Mouse (Mus musculus) cerebellum, adult 2 months (tissue): Measurements from ENCODE around the gene Igf1r. TPM values are rescaled to one million over a fixed set of nuclear protein-coding genes. Genes with fewer than 3 reads are reported as not detected.

Experiments
- DNase-seq, 2 experiments: peaks; one replicate each; pipeline ENCODE4 v3.0.0; 2021
- H3K27ac ChIP-seq: fragments of 200-500 bp; 2 replicates; pipeline ENCODE4 v1.5.1; 2012; ENCODE audit warnings: low read length, control low read depth, inconsistent platforms; ENCODE audit not compliant: insufficient read depth
- H3K27me3 ChIP-seq: fragments of 200-500 bp; 2 replicates; pipeline ENCODE4 v1.6.1; 2012; ENCODE audit warnings: inconsistent platforms, mild to moderate bottlenecking, low read length, moderate library complexity; ENCODE audit not compliant: control insufficient read depth, insufficient read depth
- H3K4me1 ChIP-seq: fragments of 200-500 bp; 2 replicates; pipeline ENCODE4 v1.6.1; 2011; ENCODE audit warnings: low read length; ENCODE audit not compliant: control insufficient read depth, insufficient read depth
- H3K4me3 ChIP-seq: fragments of 200-500 bp; replicated peaks from 2 replicates; pipeline ENCODE3; 2011; ENCODE audit warnings: mild to moderate bottlenecking, low read depth, low read length, control low read depth; ENCODE audit not compliant: insufficient read depth
- CTCF ChIP-seq: fragments of 200-500 bp; IDR thresholded peaks from 2 replicates; pipeline ENCODE4 v1.5.1; 2011; ENCODE audit warnings: low read depth, mild to moderate bottlenecking, control low read depth, low read length, moderate library complexity, borderline replicate concordance; ENCODE audit not compliant: insufficient read depth
- POLR2A ChIP-seq: fragments of 200-500 bp; IDR thresholded peaks from 2 replicates; pipeline ENCODE4 v1.6.1; 2011; ENCODE audit warnings: low read length, control low read depth, borderline replicate concordance; ENCODE audit not compliant: insufficient read depth
- WGBS: fragments of 180-500 bp; shearing (Covaris S2); methylation state at CpG from one replicate; pipeline ENCODE4 v1.1.7; 2018; 5-methylcytosine and 5-hydroxymethylcytosine counted together
- polyA plus RNA-seq: library from polyadenylated mRNA; depleted of rRNA; stranded (reverse); fragments of >200 nt; gene quantifications from 2 replicates; pipeline ENCODE4 v1.2.3, GENCODE M21; 2012

The Igf1r gene
- polyA plus RNA-seq, 1 experiment: 20.5 TPM

DNA sequence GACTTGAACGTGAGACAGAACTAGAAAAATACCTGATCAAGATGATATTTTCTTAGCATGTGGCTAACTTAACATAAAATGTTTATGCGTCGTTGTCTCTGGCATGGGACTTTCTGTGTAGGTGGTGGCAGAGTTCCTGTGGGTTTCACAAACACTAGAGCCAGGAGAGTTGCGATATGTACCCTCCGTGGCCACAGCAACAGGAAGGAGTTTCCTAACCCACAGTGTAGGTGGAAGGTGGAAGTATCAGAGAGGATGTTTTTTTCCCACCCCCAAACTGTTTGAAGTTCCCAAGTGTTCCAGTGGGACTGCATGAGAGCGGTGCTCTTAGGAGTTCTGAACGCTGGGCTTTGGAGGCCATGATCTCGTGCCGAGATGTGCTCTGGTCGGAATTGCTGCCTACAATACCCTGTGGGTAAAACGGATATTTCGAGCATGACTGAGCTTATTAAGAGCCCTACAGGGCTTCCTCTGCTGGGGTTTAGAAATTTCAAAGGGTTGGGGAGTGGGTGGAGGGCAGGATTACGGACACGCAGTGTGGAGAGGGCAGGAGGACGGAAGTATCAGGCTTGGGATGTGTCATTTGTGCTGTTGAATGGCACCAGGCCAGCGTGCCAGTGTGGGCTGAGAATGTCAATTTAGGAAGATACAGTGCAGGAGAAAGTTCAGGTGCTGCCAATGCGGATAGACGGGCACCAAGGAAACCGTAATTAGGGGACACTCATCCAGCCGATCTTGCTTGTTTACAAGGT lies 195.8 kb downstream of the Igf1r start:
- Histone ChIP-seq H3K27ac (no peak overlapping the region), H3K27me3 (no peaks in the 10 kb centered on the region), H3K4me1 (peaks cover 19% of the 10 kb centered on the region), H3K4me3 (no peak overlapping the region)
- 31% methylated on average over 20 of the region's 20 CpGs for WGBS
- TF ChIP-seq POLR2A (no peak), CTCF (no peak)
- peak in 1 of 2 experiments; percentile 28 for DNase-seq

DNA sequence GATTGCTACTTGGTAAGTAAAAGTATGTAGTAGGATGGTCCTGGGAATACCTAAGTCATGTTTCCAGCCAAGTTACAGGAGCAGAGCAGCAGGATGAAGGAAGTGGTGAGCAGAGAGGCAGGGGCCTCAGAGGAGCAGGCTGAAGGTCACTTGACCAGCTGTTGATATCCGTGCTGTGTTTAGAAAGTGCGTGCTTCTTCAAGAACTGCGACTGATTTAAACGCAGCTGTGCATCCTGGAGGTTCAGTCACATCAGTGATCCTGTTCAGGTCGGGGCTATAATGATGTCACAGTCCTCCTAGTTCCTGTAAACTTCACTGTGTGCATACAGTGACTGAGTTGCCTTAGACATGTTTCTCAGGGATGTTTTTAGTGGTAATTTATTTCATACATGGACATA lies 199.3 kb downstream of the Igf1r start:
- no peaks in the 10 kb centered on the region for H3K27me3 ChIP-seq
- TF ChIP-seq POLR2A: no peak
- no peak for TF ChIP-seq CTCF
- H3K4me1 ChIP-seq: peaks cover 12% of the 10 kb centered on the region
- no peak overlapping the region for H3K4me3 ChIP-seq
- DNase-seq: no peak
- 77% methylated on average over 5 of the region's 5 CpGs for WGBS
- H3K27ac ChIP-seq: no peak overlapping the region

DNA sequence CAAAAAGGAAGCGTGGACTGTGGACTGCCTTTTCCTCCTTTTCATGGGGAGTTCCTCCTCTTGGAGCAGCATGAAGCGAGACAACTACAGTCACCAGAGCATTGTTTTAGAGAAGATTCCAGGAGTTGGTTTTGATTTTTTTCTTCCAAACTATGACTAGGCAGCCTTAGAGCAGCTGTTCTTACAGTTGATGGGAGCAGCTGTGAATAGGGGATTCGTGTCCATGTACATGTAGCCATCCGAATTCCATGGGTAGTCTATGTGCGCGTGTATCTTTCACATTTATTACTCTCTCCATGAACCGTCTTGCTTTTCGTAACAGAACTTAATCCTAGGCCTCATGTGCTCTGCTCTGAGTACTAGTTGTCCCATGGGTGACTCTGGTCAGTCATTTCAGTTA lies 199.8 kb downstream of the Igf1r start:
- DNase-seq: no peak
- Histone ChIP-seq H3K27ac (no peak overlapping the region), H3K4me3 (no peak overlapping the region), H3K27me3 (no peaks in the 10 kb centered on the region), H3K4me1 (peaks cover 12% of the 10 kb centered on the region)
- 95% methylated on average over 8 of the region's 8 CpGs for WGBS
- TF ChIP-seq POLR2A: no peak
- TF ChIP-seq CTCF: no peak

DNA sequence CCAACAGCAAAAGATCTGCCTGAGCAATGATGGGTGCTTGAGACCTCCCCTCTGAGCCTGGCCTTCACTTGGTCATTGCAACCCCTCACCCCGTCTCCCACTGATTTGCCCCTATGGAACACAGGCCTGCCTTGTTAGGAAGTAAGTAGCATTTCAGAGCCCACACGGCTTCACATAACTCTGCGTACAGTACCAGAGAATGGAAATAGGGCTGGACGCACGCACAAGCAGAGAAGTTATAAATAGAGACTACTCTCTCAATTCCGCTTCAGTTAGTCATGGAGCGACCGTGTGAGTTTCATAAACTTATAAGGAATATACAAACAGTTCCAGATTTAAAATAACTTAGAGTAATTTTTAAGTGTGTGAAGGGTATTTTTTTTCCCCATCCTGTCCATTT lies 200.6 kb downstream of the Igf1r start:
- TF ChIP-seq CTCF: no peak
- TF ChIP-seq POLR2A: no peak
- Histone ChIP-seq H3K27ac (no peak overlapping the region), H3K4me3 (no peak overlapping the region), H3K4me1 (peaks cover 9% of the 10 kb centered on the region), H3K27me3 (no peaks in the 10 kb centered on the region)
- no peak for DNase-seq
- 83% methylated on average over 8 of the region's 8 CpGs for WGBS

DNA sequence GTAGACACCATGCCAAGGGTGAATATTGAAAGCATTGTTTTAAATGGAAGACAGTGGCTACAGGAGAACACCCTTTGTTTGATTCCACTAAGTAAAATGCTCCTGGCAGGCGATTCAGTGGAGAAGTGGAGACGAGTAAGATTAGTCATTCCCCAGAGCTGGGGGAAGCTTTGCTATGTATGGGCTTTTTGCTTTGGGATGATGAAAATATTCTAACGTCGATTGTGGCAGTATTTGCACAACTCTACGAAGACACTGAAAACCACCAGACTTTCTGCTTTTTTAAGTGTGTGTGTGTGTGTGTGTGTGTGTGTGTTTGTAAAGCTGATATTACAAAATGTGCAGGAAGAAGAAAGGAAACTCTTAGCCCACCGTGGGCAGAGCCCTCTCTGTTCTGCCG lies 202.0 kb downstream of the Igf1r start:
- Histone ChIP-seq H3K27me3 (no peaks in the 10 kb centered on the region), H3K4me1 (no peaks in the 10 kb centered on the region; the same call in none of the 2 replicates), H3K27ac (no peak overlapping the region), H3K4me3 (no peak overlapping the region)
- WGBS: 69% methylated on average over 7 of the region's 7 CpGs
- no peak for DNase-seq
- TF ChIP-seq POLR2A (no peak), CTCF (no peak)

DNA sequence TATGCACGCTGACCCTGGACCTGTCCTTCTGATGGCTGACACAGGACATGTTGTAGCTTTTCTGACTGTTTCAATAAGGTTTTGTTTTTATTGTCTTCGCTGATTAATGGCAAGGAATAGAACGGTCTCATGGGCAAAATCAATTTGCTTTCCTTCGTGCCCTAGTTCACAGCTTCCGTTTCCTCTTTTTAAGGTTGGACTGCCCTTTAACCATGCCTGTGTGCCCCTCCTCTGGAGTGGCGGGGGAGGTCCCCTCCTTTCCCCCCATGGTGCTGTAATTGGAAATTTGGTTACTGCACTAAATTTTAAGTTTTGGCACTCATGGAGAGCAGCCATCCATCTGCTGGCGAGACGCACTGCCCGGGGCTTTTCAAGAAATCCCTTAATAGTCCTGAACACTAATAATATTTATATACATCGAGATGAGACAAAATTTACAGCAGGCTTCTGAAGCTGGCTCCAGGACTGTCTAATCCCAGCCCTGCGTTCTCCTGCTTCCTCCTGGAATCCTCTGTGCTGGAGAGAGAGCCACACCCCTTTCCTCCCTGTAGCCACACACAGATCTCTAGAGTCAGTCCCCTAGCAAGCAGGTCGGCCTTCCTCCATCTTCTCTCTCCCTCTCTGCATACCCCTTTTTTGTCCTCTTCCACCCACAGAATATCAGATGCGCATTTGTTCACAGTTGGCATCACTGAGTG lies 207.6 kb downstream of the Igf1r start:
- no peak for TF ChIP-seq CTCF
- TF ChIP-seq POLR2A: no peak
- Histone ChIP-seq H3K27ac (no peak overlapping the region), H3K4me1 (peaks cover 3% of the 10 kb centered on the region), H3K27me3 (no peaks in the 10 kb centered on the region), H3K4me3 (no peak overlapping the region)
- no peak for DNase-seq
- WGBS: 40% methylated on average over 13 of the region's 13 CpGs

DNA sequence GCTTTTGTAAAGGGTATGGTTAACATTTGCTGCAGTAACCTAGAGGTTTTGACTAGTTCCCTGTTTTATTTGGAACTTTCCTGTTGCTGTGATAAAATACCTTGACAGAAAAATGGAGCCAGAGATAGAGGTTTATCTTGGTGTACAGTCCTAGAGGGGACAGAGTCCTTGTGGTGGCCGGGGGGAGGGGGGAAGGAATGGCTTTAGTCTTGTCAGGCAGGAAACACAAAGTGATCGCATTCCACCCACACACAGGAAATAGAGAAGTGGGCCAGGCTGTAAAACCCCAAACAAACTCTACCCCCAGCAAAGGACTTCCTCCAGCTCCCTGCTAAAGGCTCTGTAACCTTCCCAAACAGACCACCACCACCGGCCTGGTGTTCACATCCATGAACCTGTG lies 211.4 kb downstream of the Igf1r start:
- H3K4me3 ChIP-seq: no peak overlapping the region
- no peak overlapping the region for H3K27ac ChIP-seq
- H3K27me3 ChIP-seq: no peaks in the 10 kb centered on the region
- TF ChIP-seq POLR2A (no peak), CTCF (no peak)
- WGBS: 95% methylated on average over 3 of the region's 3 CpGs
- H3K4me1 ChIP-seq: peaks cover 3% of the 10 kb centered on the region; the same call in 1 of the 2 replicates
- no peak for DNase-seq

DNA sequence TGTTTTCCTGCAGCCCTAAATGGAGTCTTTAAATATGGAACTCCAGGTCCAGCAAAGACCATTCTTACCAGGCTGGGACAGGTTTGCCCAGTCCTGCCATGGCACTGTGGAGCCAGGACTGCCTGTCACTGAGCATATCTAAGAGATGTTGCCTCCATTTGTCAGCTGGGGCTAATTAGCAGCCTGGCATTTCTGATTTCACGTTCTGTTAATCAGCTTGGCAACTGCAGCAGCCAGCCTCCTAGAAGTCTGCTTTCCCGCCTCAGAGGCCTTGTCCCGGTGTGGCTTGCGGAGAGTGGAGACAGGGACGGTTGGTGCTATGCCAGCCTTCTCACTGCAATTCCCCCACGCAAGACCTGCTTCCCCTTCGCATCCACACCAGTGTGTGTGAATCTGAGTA lies 220.1 kb downstream of the Igf1r start:
- TF ChIP-seq POLR2A (no peak), CTCF (no peak)
- H3K27me3 ChIP-seq: no peaks in the 10 kb centered on the region
- H3K4me1 ChIP-seq: peaks cover 2% of the 10 kb centered on the region; the same call in 1 of the 2 replicates
- no peak overlapping the region for H3K27ac ChIP-seq
- WGBS: 18% methylated on average over 7 of the region's 7 CpGs
- peak; percentile 24 to 50 for DNase-seq
- H3K4me3 ChIP-seq: no peak overlapping the region

DNA sequence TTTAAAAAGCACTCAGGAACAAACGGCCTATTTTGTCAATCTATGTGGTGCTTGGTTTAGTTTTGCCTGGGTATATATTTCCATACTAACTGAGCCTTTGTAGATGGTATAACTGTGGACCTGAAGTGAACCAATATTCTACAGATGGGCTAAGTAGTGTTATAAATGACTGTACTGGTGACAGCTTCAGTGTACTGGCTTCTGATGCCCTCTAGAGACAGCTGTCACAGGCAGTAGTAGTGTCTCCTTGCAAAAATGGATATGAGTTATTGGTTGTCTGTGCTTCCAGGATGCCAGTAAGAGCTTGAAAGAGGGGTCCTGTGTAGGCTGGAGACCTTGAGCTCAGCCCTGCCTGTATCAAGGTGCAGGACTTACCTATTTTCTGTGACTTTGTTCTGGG lies 227.0 kb downstream of the Igf1r start:
- 93% methylated on average over 1 of the region's 1 CpGs for WGBS
- TF ChIP-seq CTCF (no peak), POLR2A (no peak)
- no peak for DNase-seq

More for the DNA sequence above, 227.0 kb downstream of the Igf1r start:
- no peak overlapping the region for H3K27ac ChIP-seq
- no peaks in the 10 kb centered on the region for H3K4me1 ChIP-seq
- H3K4me3 ChIP-seq: no peak overlapping the region
- H3K27me3 ChIP-seq: no peaks in the 10 kb centered on the region
